Mouse (Mus musculus) cerebellum, adult 2 months (tissue): ENCODE results near the gene Nom1. TPM values are rescaled to one million over a fixed set of nuclear protein-coding genes. Genes with fewer than 3 reads are reported as not detected.
A peak's percentile ranks its signal among the peaks of the same experiment; 100 is the strongest.
"Not testable (repeated sequence)": the region's sequence is repeated elsewhere in the genome, so short reads cannot be mapped to it uniquely, and the experiment has no call there.

Experiments used
- DNase-seq, 2 experiments: peaks; one replicate each; pipeline ENCODE4 v3.0.0; 2021
- H3K27ac ChIP-seq: fragments of 200-500 bp; 2 replicates; pipeline ENCODE4 v1.5.1; 2012; ENCODE audit warnings: low read length, control low read depth, inconsistent platforms; ENCODE audit not compliant: insufficient read depth
- H3K27me3 ChIP-seq: fragments of 200-500 bp; 2 replicates; pipeline ENCODE4 v1.6.1; 2012; ENCODE audit warnings: inconsistent platforms, mild to moderate bottlenecking, low read length, moderate library complexity; ENCODE audit not compliant: control insufficient read depth, insufficient read depth
- H3K4me1 ChIP-seq: fragments of 200-500 bp; 2 replicates; pipeline ENCODE4 v1.6.1; 2011; ENCODE audit warnings: low read length; ENCODE audit not compliant: control insufficient read depth, insufficient read depth
- H3K4me3 ChIP-seq: fragments of 200-500 bp; replicated peaks from 2 replicates; pipeline ENCODE3; 2011; ENCODE audit warnings: mild to moderate bottlenecking, low read depth, low read length, control low read depth; ENCODE audit not compliant: insufficient read depth
- CTCF ChIP-seq: fragments of 200-500 bp; IDR thresholded peaks from 2 replicates; pipeline ENCODE4 v1.5.1; 2011; ENCODE audit warnings: low read depth, mild to moderate bottlenecking, control low read depth, low read length, moderate library complexity, borderline replicate concordance; ENCODE audit not compliant: insufficient read depth
- POLR2A ChIP-seq: fragments of 200-500 bp; IDR thresholded peaks from 2 replicates; pipeline ENCODE4 v1.6.1; 2011; ENCODE audit warnings: low read length, control low read depth, borderline replicate concordance; ENCODE audit not compliant: insufficient read depth
- WGBS: fragments of 180-500 bp; shearing (Covaris S2); methylation state at CpG from one replicate; pipeline ENCODE4 v1.1.7; 2018; 5-methylcytosine and 5-hydroxymethylcytosine counted together
- polyA plus RNA-seq: library from polyadenylated mRNA; depleted of rRNA; stranded (reverse); fragments of >200 nt; gene quantifications from 2 replicates; pipeline ENCODE4 v1.2.3, GENCODE M21; 2012; rRNA removed

Gene Nom1
- polyA plus RNA-seq = 19.2 and 20.2 TPM in 2 replicates

DNA sequence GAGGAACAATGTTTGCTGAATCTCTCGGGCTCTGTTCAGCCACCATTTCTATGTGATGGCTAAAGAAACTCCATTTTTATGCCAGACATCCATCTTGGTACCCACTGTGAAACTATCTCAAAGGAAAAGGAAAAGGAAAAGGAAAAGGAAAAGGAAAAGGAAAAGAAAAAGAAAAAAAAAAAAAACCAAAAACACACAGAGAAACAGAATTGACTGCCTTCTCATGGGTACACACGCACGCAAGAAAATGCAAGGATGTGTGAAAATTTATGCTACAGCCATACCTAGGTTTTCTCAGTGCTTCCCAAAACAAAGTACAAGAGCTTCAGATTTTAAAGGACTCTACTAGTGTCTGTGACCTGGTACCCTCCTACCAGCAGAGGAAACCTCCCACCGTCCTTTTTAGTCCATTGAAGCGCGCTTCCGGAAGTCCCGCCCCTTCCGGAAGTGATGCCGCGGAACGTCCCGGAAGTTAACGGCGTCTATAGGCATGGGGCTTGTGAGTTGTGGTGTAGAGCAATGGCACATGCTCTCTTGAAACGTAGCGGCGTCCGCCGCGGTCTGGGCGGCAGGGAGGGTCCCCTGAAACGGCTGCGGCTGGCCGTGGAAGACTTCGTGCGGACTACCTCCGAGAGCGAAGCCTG lies at the start of gene Nom1:
Nom1 (plus strand) TSS at position 437 of the 644 bp plus-strand sequence.
- Histone ChIP-seq H3K27ac (no peak within 1 kb of the TSS; the same call in 1 of the 2 replicates), H3K27me3 (no peaks in the 10 kb centered on the region), H3K4me3 (peak within 1 kb of the TSS; percentile 88), H3K4me1 (peaks cover 12% of the 10 kb centered on the region)
- WGBS = 4% methylated on average over 29 of the region's 29 CpGs
- TF ChIP-seq POLR2A (peak; percentile 70; the same call in 1 of the 2 replicates), CTCF (no peak)
- peak; percentile 90 to 92 for DNase-seq

DNA sequence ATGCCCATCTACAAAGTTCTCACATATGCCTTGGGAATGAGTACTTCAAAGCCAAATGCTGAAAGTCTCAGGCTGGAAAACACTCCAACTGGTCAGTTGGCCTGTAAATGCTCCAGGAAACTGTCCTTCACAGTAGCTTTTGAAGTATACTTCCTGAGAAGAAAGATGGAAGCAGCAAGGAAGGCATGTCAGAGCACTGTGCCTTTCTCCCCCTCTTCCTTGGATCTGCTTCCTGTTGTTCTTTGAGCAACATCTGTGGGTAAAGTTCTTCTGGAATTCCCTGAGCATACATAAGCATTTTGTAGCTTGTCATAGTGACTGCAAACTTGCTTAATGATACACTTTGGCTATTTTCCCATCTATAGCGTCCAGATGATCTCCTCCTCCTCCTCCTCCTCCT lies 46.9 kb upstream of the Nom1 start:
- TF ChIP-seq CTCF (no peak), POLR2A (no peak)
- Histone ChIP-seq H3K4me3 (no peak overlapping the region), H3K4me1 (no peaks in the 10 kb centered on the region), H3K27me3 (no peaks in the 10 kb centered on the region), H3K27ac (no peak overlapping the region)
- WGBS = 33% methylated on average over 1 of the region's 1 CpGs
- DNase-seq = no peak

DNA sequence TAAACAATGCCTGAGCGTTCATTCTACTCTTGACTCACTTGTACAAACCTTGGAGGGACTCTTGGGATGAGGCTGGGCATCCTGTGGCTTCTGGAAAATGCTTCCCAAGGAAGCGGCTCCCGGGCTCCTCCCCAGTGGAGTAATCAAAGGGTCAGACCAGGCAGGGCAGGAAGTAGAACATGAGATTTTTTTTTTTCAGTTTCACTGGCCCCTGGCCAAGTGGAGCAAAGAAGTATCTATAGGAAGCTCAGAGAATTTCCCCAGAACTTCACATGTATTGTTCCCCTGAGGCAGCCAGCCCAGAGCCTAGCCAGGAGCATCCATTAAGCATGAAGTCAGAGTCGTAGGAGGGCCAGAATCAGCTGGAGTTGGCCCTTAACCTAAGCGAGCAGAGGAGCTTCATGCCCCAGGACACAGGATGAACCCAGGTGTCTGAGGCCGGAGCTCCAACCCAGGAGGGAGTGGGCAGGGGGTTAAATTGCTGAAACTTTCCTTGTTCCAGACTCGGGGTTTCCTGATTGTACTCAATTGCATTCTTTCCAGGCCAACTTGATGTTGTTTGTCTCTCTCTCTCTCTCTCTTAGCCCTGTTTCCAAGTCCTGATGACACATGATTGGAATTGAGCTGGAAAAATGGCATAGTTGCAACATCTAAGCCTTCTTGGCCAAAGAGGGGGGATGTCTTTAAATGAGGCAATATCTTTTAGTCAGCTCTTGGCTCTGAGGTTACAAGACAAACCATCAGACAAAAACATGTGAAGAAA lies 46.1 kb upstream of the Nom1 start:
- Histone ChIP-seq H3K4me3 (no peak overlapping the region), H3K4me1 (no peaks in the 10 kb centered on the region), H3K27ac (no peak overlapping the region), H3K27me3 (no peaks in the 10 kb centered on the region)
- DNase-seq = no peak
- TF ChIP-seq POLR2A = no peak
- TF ChIP-seq CTCF = no peak
- 33% methylated on average over 7 of the region's 7 CpGs for WGBS

DNA sequence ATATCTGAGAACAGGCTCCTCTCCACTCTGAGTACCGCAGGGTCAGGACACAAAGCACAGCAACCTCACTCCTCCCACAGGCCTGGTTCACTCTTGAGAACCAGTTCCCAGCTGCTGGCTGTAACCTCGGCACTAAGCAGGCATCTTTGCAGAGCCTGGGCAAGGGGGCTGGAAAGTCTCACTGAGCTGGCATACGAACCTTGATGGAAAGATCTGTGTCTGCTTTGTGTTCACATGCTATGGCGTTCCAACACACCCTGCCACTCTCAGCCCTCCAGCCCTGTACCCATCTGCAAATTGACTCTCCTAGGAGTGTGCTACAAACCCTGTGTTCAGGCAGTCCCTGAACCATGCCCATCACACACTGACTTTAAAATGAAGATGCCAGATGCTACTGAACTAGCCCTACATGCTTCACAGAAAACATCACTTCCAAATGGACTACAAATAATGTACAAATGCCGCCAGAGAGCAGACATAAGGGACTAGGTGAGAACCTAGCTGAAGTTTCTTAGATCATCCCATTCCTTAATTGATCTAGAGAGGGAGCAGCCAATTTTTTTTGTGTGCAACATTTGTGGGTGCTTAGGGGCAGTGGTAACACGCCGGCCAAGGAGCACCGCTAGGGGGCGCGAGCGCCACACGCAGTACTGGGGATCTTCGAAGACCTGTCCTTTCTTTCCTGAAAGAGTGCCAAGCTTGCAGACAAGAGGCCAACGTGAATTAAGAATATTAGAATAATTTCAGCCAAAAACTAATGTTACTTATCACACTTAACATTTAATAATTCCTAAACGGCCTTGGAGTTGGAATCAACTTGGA lies 45.3 kb upstream of the Nom1 start:
- 20% methylated on average over 15 of the region's 15 CpGs for WGBS
- TF ChIP-seq POLR2A (no peak), CTCF (peak; percentile 80)

DNA sequence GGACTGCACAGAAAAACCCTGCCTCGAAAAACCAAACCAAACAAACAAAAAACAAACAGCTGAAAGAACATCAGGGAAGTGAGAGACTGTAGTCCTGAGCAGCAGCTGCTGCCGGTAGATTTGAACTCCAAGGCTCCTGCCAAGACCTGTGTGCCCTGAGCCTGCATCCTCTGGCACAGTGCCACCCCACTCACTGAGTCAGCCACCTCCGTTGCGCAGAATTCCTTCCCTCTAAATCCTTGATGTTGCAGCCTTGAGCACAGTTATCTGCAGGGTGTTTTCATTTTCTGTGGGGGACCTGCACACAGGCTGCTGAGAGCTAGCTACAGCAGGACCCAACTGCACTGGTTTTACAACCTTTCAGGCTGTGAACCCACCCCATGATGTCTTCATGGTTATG lies 36.0 kb upstream of the Nom1 start:
- no peak overlapping the region for H3K27ac ChIP-seq
- H3K27me3 ChIP-seq = no peaks in the 10 kb centered on the region
- no peak for DNase-seq
- no peaks in the 10 kb centered on the region for H3K4me1 ChIP-seq
- 11% methylated on average over 4 of the region's 4 CpGs for WGBS
- H3K4me3 ChIP-seq = no peak overlapping the region
- TF ChIP-seq CTCF (no peak), POLR2A (no peak)

More for the DNA sequence above, 45.3 kb upstream of the Nom1 start:
- Histone ChIP-seq H3K4me1 (no peaks in the 10 kb centered on the region), H3K27ac (no peak overlapping the region), H3K27me3 (no peaks in the 10 kb centered on the region), H3K4me3 (no peak overlapping the region)
- DNase-seq = peak; percentile 62 to 74

DNA sequence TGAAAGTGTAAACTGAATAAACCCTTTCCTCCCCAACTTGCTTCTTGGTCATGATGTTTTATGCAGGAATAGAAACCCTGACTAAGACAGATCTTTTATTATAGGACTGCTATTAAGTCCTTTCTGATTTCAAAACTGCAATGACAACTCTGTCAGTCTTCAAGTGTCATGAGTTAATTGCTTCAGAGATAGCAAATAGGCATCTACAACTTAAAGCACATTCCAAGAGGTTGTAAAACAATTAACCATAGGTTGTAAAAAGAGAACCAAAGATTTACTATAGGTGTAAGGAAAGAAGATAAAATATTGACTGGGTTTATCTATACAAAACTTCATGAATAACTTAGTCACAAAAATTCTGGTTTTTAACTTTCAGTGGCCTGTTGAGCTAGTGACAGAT lies 23.6 kb upstream of the Nom1 start:
- DNase-seq = no peak
- no peak overlapping the region for H3K4me3 ChIP-seq
- no peak overlapping the region for H3K27ac ChIP-seq
- no peaks in the 10 kb centered on the region for H3K4me1 ChIP-seq
- TF ChIP-seq CTCF (no peak), POLR2A (no peak)
- H3K27me3 ChIP-seq = no peaks in the 10 kb centered on the region

DNA sequence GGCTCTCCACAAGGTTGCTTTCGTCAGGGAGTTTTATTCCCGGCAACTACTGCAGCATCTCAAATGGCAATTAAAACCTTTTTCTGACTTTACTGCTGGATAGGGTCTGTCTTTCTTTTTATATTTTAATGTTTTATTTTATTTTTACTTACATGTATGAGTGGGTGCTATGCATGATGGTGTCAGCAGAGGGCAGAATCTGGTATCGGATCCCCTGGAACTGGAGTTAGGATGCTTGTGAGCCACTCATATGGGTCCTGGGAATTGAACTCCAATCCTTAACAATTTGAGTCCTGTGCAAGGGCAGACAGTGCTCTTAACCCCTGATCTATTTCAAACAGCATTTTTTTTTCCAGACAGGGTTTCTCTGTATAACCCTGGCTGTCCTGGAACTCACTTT lies 21.4 kb upstream of the Nom1 start:
- DNase-seq = no peak
- H3K27ac ChIP-seq = no peak overlapping the region
- no peaks in the 10 kb centered on the region for H3K27me3 ChIP-seq
- H3K4me3 ChIP-seq = no peak overlapping the region
- H3K4me1 ChIP-seq = no peaks in the 10 kb centered on the region
- WGBS = 86% methylated on average over 3 of the region's 3 CpGs
- no peak for TF ChIP-seq CTCF
- TF ChIP-seq POLR2A = no peak

DNA sequence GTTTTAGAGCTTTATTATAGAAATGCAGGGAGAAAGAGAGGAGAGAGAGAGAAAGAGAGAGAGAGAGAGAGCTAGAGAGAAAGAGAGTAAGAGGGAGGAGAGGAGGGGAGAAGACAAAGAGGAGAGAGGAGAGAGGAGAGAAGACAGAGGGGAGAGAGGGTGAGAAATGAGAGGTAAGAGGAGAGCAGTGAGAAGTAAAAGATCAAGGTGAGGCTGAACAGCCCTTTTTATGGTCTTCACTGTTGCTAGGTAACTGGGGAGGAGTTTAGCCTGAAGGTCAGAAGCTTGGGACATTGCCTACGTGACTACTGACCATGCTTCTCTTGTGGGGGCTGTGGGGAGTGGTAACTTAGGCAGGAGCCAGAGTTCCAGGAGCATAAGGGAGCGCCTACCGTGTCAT lies 11.1 kb upstream of the Nom1 start:
- not testable (repeated sequence) for H3K27me3 ChIP-seq, H3K4me1 ChIP-seq, H3K4me3 ChIP-seq, H3K27ac ChIP-seq, DNase-seq
- 51% methylated on average over 3 of the region's 3 CpGs for WGBS
